Mouse (Mus musculus) spleen, adult 2 months (tissue): Measurements from ENCODE around the gene Hsf4.

Experiments
- CTCF ChIP-seq: fragments of 200-500 bp; IDR thresholded peaks from 2 replicates; pipeline ENCODE4 v1.5.1; 2011; ENCODE audit warnings: mild to moderate bottlenecking, inconsistent platforms; ENCODE audit not compliant: insufficient read depth, insufficient read length, insufficient replicate concordance; ENCODE audit errors: extremely low read depth
- POLR2A ChIP-seq: fragments of 200-500 bp; IDR thresholded peaks from 2 replicates; pipeline ENCODE4 v1.6.1; 2011; ENCODE audit warnings: low read depth, low read length, inconsistent platforms

GRCm38 (mm10) chr8:105225272-105225593 lies 44.4 kb upstream of the Hsf4 start:
- TF ChIP-seq CTCF (no peak), POLR2A (peak; percentile 15; the same call in 1 of the 2 replicates)
